Mouse (Mus musculus) spleen, adult 2 months (tissue): ENCODE measurements around the gene Slf2. TPM values are rescaled to one million over a fixed set of nuclear protein-coding genes. Genes with fewer than 3 reads are reported as not detected.

ENCODE experiments used
- DNase-seq, 2 experiments: peaks; one replicate each; pipeline versions ENCODE4 v3.0.0 to v3.0.0-alpha.2; 2012 to 2021; ENCODE audit warnings: low spot score in 2 of 2, low read depth in 1 of 2
- H3K27ac ChIP-seq: fragments of 200-500 bp; 2 replicates; pipeline ENCODE4 v1.5.1; 2012; ENCODE audit warnings: low read length, inconsistent platforms; ENCODE audit not compliant: insufficient read depth
- H3K27me3 ChIP-seq: fragments of 200-500 bp; 2 replicates; pipeline ENCODE4 v1.6.1; 2012; ENCODE audit warnings: mild to moderate bottlenecking, moderate library complexity, low read length, inconsistent platforms; ENCODE audit not compliant: control insufficient read depth, insufficient read depth
- H3K36me3 ChIP-seq: fragments of 200-500 bp; 2 replicates; pipeline ENCODE4 v1.6.1; 2012; ENCODE audit warnings: mild to moderate bottlenecking, low read length, inconsistent platforms; ENCODE audit not compliant: control insufficient read depth, insufficient read depth
- H3K4me1 ChIP-seq: fragments of 200-500 bp; 2 replicates; pipeline ENCODE4 v1.6.1; 2011; ENCODE audit warnings: inconsistent platforms; ENCODE audit not compliant: control insufficient read depth, insufficient read depth, insufficient read length
- H3K4me3 ChIP-seq: fragments of 200-500 bp; 2 replicates; pipeline ENCODE4 v1.5.1; 2011; ENCODE audit warnings: mild to moderate bottlenecking, inconsistent platforms; ENCODE audit not compliant: insufficient read depth, insufficient read length; ENCODE audit errors: extremely low read depth
- CTCF ChIP-seq: fragments of 200-500 bp; IDR thresholded peaks from 2 replicates; pipeline ENCODE4 v1.5.1; 2011; ENCODE audit warnings: mild to moderate bottlenecking, inconsistent platforms; ENCODE audit not compliant: insufficient read depth, insufficient read length, insufficient replicate concordance; ENCODE audit errors: extremely low read depth
- POLR2A ChIP-seq: fragments of 200-500 bp; IDR thresholded peaks from 2 replicates; pipeline ENCODE4 v1.6.1; 2011; ENCODE audit warnings: low read depth, low read length, inconsistent platforms
- WGBS: fragments of 180-500 bp; shearing (Covaris S2); methylation state at CpG from one replicate; pipeline ENCODE4 v1.1.7; 2018; 5-methylcytosine and 5-hydroxymethylcytosine counted together
- polyA plus RNA-seq: library from polyadenylated mRNA; depleted of rRNA; stranded (reverse); fragments of >200 nt; gene quantifications from 2 replicates; pipeline ENCODE4 v1.2.3, GENCODE M21; 2012; rRNA removed

Slf2 gene
- polyA plus RNA-seq, 1 experiment: 26.8 TPM

- Histone ChIP-seq H3K4me1 (no peaks in the 10 kb centered on the region; the same call in 1 of the 2 replicates), H3K4me3 (no peak overlapping the region), H3K27ac (no peak overlapping the region), H3K27me3 (no peaks in the 10 kb centered on the region), H3K36me3 (no peaks in the 10 kb centered on the region)
- 40% methylated on average over 20 of the region's 20 CpGs for WGBS
- DNase-seq: peak in 1 of 2 experiments; percentile 48
- TF ChIP-seq POLR2A (no peak), CTCF (peak; percentile 58; the same call in 1 of the 2 replicates)
Measured at GRCm38 (mm10) chr19:45030746-45031693, 100.1 kb downstream of the Slf2 start.

GRCm38 (mm10) chr19:45031780-45032179 is 100.8 kb downstream of the Slf2 start:
- H3K27ac ChIP-seq: no peak overlapping the region
- no peaks in the 10 kb centered on the region for H3K4me1 ChIP-seq

More at GRCm38 (mm10) chr19:45031780-45032179, 100.8 kb downstream of the Slf2 start:
- Histone ChIP-seq H3K4me3 (no peak overlapping the region), H3K27me3 (no peaks in the 10 kb centered on the region), H3K36me3 (no peaks in the 10 kb centered on the region)
- 29% methylated on average over 4 of the region's 4 CpGs for WGBS
- TF ChIP-seq POLR2A (no peak), CTCF (peak; percentile 78; the same call in 1 of the 2 replicates)
- DNase-seq: peak in 1 of 2 experiments; percentile 47

Other genes starting within 250 kb of the Slf2 start
- gene Pax2, start 175.1 kb upstream of the Slf2 start, polyA plus RNA-seq: not detected in 2 replicates
- gene Sema4g, start 58.0 kb downstream of the Slf2 start, polyA plus RNA-seq: 1.3 and 1.6 TPM in 2 replicates
- 6.1 and 6.4 TPM in 2 replicates for gene Twnk, start 74.5 kb downstream of the Slf2 start, polyA plus RNA-seq
- 53.1 and 85.2 TPM in 2 replicates for gene Mrpl43, start 75.3 kb downstream of the Slf2 start, polyA plus RNA-seq
- gene Lzts2, start 83.3 kb downstream of the Slf2 start, polyA plus RNA-seq: 23.3 and 25.9 TPM in 2 replicates
- gene Pdzd7, start 114.6 kb downstream of the Slf2 start, polyA plus RNA-seq: 0.04 and 0.09 TPM in 2 replicates
- 23.9 and 25.9 TPM in 2 replicates for gene Sfxn3, start 116.4 kb downstream of the Slf2 start, polyA plus RNA-seq
- gene Kazald1, start 144.1 kb downstream of the Slf2 start, polyA plus RNA-seq: 63.8 and 81.4 TPM in 2 replicates
- gene Tlx1, start 219.5 kb downstream of the Slf2 start, polyA plus RNA-seq: 37.3 and 51.1 TPM in 2 replicates